Mouse (Mus musculus): ENCODE measurements around the gene Adal. TPM values are rescaled to one million over a fixed set of nuclear protein-coding genes. Genes with fewer than 3 reads are reported as not detected.

The Adal gene
- 14.8 and 15.0 TPM in 2 replicates for total RNA-seq (2012; rRNA removed)

DNA sequence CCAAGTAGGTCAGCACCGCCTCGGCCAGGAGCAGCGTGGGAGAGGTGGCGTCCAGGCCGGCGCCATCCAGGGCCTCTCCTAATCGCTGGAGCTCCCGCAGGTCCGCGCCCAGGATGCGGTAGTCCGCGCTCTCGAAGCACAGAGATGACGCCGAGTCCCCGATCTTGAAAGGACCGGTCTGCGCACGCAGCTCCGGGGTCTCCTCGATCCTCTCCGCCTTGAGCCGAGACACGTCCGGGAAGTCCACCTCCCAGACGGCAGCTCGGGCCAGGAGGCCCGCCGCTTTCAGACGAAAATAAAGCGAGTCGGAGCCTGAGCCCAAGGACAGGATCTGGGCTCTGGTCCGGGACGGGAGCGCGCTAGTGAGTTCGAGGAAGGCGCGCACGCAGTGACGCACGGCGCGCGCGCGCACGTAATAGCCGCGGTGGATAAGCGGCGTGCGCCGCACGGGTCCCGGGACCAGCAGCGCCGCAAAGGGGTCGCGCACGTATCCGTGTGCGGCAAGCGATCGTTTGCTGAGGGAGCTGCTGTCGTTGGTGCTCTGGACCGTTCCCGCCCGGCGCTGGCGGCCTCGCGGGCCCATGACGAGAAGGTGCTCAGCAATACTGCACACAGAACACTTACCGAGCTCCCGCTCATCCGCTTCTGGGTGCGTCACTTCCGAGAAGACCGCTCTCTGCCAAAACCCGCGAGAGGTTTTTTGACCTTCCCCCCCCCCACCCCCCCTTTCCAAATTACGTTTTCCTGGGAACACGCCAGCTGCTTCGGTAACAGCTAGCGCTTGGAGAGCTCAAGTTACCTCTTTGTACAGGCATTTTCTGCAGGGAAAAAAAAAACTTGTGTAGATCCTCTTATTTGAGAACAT, at the start of gene Adal, which contains the start of gene Lcmt2:
Gene Adal, plus strand, starts transcription at position 411 of the 865 bp plus-strand sequence.
Gene Lcmt2, minus strand, starts transcription at position 636 of the 865 bp plus-strand sequence.
- Histone ChIP-seq H3K4me3 (ENCODE audit: insufficient read depth in 1 of 2, low read depth in 1 of 2, low read length in 2 of 2, poor library complexity in 1 of 2, severe bottlenecking in 1 of 2) (peak within 1 kb of the TSS; percentile 78 to 83), H3K9me3 (ENCODE audit: control insufficient read depth, insufficient read depth, low read depth, low read length) (no peaks in the 10 kb centered on the region), H3K9ac (ENCODE audit: insufficient read depth, low read depth, low read length, poor library complexity, severe bottlenecking) (peak within 1 kb of the TSS; percentile 96), H3K36me3 (ENCODE audit: control insufficient read depth, insufficient read depth, low read length, poor library complexity, severe bottlenecking) (peaks cover 10% of the 10 kb centered on the region), H3K4me1 (ENCODE audit: control insufficient read depth in 2 of 2, insufficient read depth in 2 of 2, low read length in 2 of 2, poor library complexity in 1 of 2) (no peaks in the 10 kb centered on the region; a peak in 1 of 4 replicates), H3K27ac (ENCODE audit: insufficient read depth, low read depth, low read length, poor library complexity, severe bottlenecking) (peak within 1 kb of the TSS; percentile 87)
- in situ Hi-C loops (cut with MboI; ENCODE audit: low sequenced_read_pairs in 2 of 2, unreplicated experiment in 2 of 2): no loop called here
- no peak for TF ChIP-seq HCFC1 (IDR thresholded peaks at IDR 0.05; ENCODE audit: borderline replicate concordance, insufficient read depth, low read length)
- TF ChIP-seq CHD2 (IDR thresholded peaks at IDR 0.05; ENCODE audit: low read depth, low read length): peak; percentile 78
- peak; percentile 82 for DNase-seq (ENCODE audit: low read depth, low spot score)

- Histone ChIP-seq H3K36me3 (ENCODE audit: control insufficient read depth, insufficient read depth, low read length, poor library complexity, severe bottlenecking) (no peaks in the 10 kb centered on the region), H3K9me3 (ENCODE audit: control insufficient read depth, insufficient read depth, low read depth, low read length) (no peaks in the 10 kb centered on the region), H3K4me3 (ENCODE audit: insufficient read depth in 1 of 2, low read depth in 1 of 2, low read length in 2 of 2, poor library complexity in 1 of 2, severe bottlenecking in 1 of 2) (no peak overlapping the region), H3K9ac (ENCODE audit: insufficient read depth, low read depth, low read length, poor library complexity, severe bottlenecking) (no peak overlapping the region), H3K4me1 (ENCODE audit: control insufficient read depth in 2 of 2, insufficient read depth in 2 of 2, low read length in 2 of 2, poor library complexity in 1 of 2) (no peaks in the 10 kb centered on the region), H3K27ac (ENCODE audit: insufficient read depth, low read depth, low read length, poor library complexity, severe bottlenecking) (no peak overlapping the region)
- peak; percentile 41 for DNase-seq (ENCODE audit: low read depth, low spot score)
- TF ChIP-seq ZNF384 (IDR thresholded peaks at IDR 0.05; ENCODE audit: low read depth, low read length): no peak
- no peak for TF ChIP-seq MAFK (IDR thresholded peaks at IDR 0.05; ENCODE audit: insufficient read depth, low read depth, low read length)
- TF ChIP-seq ZC3H11A (IDR thresholded peaks at IDR 0.05; ENCODE audit: borderline replicate concordance, low read depth, low read length): peak; percentile 88
- TF ChIP-seq CHD2 (IDR thresholded peaks at IDR 0.05; ENCODE audit: low read depth, low read length): no peak
- no peak for TF ChIP-seq HCFC1 (IDR thresholded peaks at IDR 0.05; ENCODE audit: borderline replicate concordance, insufficient read depth, low read length)
- in situ Hi-C loops (cut with MboI; ENCODE audit: low sequenced_read_pairs in 2 of 2, unreplicated experiment in 2 of 2): no loop called here
Observed at GRCm38 (mm10) chr2:121102051-121102450, 38.2 kb upstream of the Adal start.

GRCm38 (mm10) chr2:121105940-121106339, 34.3 kb upstream of the Adal start:
- DNase-seq (ENCODE audit: low read depth, low spot score): no peak
- Histone ChIP-seq H3K27ac (ENCODE audit: insufficient read depth, low read depth, low read length, poor library complexity, severe bottlenecking) (no peak overlapping the region), H3K4me1 (ENCODE audit: control insufficient read depth in 2 of 2, insufficient read depth in 2 of 2, low read length in 2 of 2, poor library complexity in 1 of 2) (no peaks in the 10 kb centered on the region), H3K4me3 (ENCODE audit: insufficient read depth in 1 of 2, low read depth in 1 of 2, low read length in 2 of 2, poor library complexity in 1 of 2, severe bottlenecking in 1 of 2) (no peak overlapping the region), H3K9me3 (ENCODE audit: control insufficient read depth, insufficient read depth, low read depth, low read length) (no peaks in the 10 kb centered on the region), H3K9ac (ENCODE audit: insufficient read depth, low read depth, low read length, poor library complexity, severe bottlenecking) (no peak overlapping the region), H3K36me3 (ENCODE audit: control insufficient read depth, insufficient read depth, low read length, poor library complexity, severe bottlenecking) (no peaks in the 10 kb centered on the region)
- TF ChIP-seq CHD2 (IDR thresholded peaks at IDR 0.05; ENCODE audit: low read depth, low read length): no peak
- TF ChIP-seq MAFK (IDR thresholded peaks at IDR 0.05; ENCODE audit: insufficient read depth, low read depth, low read length): no peak
- no peak for TF ChIP-seq HCFC1 (IDR thresholded peaks at IDR 0.05; ENCODE audit: borderline replicate concordance, insufficient read depth, low read length)
- TF ChIP-seq ZNF384 (IDR thresholded peaks at IDR 0.05; ENCODE audit: low read depth, low read length): no peak
- no peak for TF ChIP-seq ZC3H11A (IDR thresholded peaks at IDR 0.05; ENCODE audit: borderline replicate concordance, low read depth, low read length)
- in situ Hi-C loops (cut with MboI; ENCODE audit: low sequenced_read_pairs in 2 of 2, unreplicated experiment in 2 of 2): no loop called here

- H3K9me3 ChIP-seq (ENCODE audit: control insufficient read depth, insufficient read depth, low read depth, low read length): no peaks in the 10 kb centered on the region
- in situ Hi-C loops (cut with MboI; ENCODE audit: low sequenced_read_pairs in 2 of 2, unreplicated experiment in 2 of 2): no loop called here
- H3K36me3 ChIP-seq (ENCODE audit: control insufficient read depth, insufficient read depth, low read length, poor library complexity, severe bottlenecking): no peaks in the 10 kb centered on the region
- H3K9ac ChIP-seq (ENCODE audit: insufficient read depth, low read depth, low read length, poor library complexity, severe bottlenecking): no peak within 1 kb of the TSS
- TF ChIP-seq ZNF384 (IDR thresholded peaks at IDR 0.05; ENCODE audit: low read depth, low read length) (no peak), CHD2 (IDR thresholded peaks at IDR 0.05; ENCODE audit: low read depth, low read length) (no peak), MAFK (IDR thresholded peaks at IDR 0.05; ENCODE audit: insufficient read depth, low read depth, low read length) (no peak), ZC3H11A (IDR thresholded peaks at IDR 0.05; ENCODE audit: borderline replicate concordance, low read depth, low read length) (no peak), HCFC1 (IDR thresholded peaks at IDR 0.05; ENCODE audit: borderline replicate concordance, insufficient read depth, low read length) (no peak)
- H3K27ac ChIP-seq (ENCODE audit: insufficient read depth, low read depth, low read length, poor library complexity, severe bottlenecking): no peak within 1 kb of the TSS
- H3K4me1 ChIP-seq (ENCODE audit: control insufficient read depth in 2 of 2, insufficient read depth in 2 of 2, low read length in 2 of 2, poor library complexity in 1 of 2): no peaks in the 10 kb centered on the region
- no peak within 1 kb of the TSS for H3K4me3 ChIP-seq (ENCODE audit: insufficient read depth in 1 of 2, low read depth in 1 of 2, low read length in 2 of 2, poor library complexity in 1 of 2, severe bottlenecking in 1 of 2)
- DNase-seq (ENCODE audit: low read depth, low spot score): no peak
Observed at GRCm38 (mm10) chr2:121109695-121110094, 30.5 kb upstream of the Adal start, which contains the start of gene Tgm7. Tgm7 (minus strand) TSS chr2:121109795.

Measured in ES-E14 (cell line).